Mouse (Mus musculus) CH12.LX (cell line): ENCODE results near the gene Nsmf. TPM values are rescaled to one million over a fixed set of nuclear protein-coding genes. Genes with fewer than 3 reads are reported as not detected.

ENCODE experiments used
- DNase-seq: peaks from one replicate; pipeline ENCODE4 v3.0.0-alpha.2; 2013; ENCODE audit errors: extremely low read depth
- H3K27ac ChIP-seq: 2 replicates; pipeline ENCODE4 v1.5.1; 2012; ENCODE audit warnings: low read depth, mild to moderate bottlenecking, control low read depth, moderate library complexity; ENCODE audit not compliant: insufficient read depth
- H3K27me3 ChIP-seq: replicated peaks from 2 replicates; pipeline ENCODE3; 2012; ENCODE audit warnings: inconsistent platforms
- H3K36me3 ChIP-seq, 2 experiments: replicated peaks in 1 of 2; 2 replicates each; pipeline versions ENCODE3 to v1.6.1; 2012; ENCODE audit warnings: inconsistent platforms in 1 of 2, low read length in 1 of 2, mild to moderate bottlenecking in 1 of 2, mixed read lengths in 1 of 2, moderate library complexity in 1 of 2; ENCODE audit not compliant: control insufficient read depth in 1 of 2, insufficient read depth in 1 of 2
- H3K4me1 ChIP-seq, 2 experiments: 2 replicates each; pipeline ENCODE4 v1.6.1; 2012; ENCODE audit warnings: inconsistent platforms in 1 of 2, moderate library complexity in 1 of 2; ENCODE audit not compliant: insufficient read depth in 2 of 2, control insufficient read depth in 1 of 2
- H3K4me2 ChIP-seq: 2 replicates; pipeline ENCODE4 v1.6.1; 2012; ENCODE audit warnings: low read depth, mild to moderate bottlenecking, control low read depth; ENCODE audit not compliant: poor library complexity, insufficient read depth, severe bottlenecking
- H3K4me3 ChIP-seq, 3 experiments: fragments of 150-350 bp in 1 of 3; sonication (generic) in 1 of 3; replicated peaks in 1 of 3; 2 replicates each; pipeline versions ENCODE3 to v1.5.1; 2011 to 2012; ENCODE audit warnings: low read depth in 2 of 3, low read length in 2 of 3, mild to moderate bottlenecking in 2 of 3, moderate library complexity in 2 of 3, control low read depth in 1 of 3, improper control_type of control experiment in 1 of 3, inconsistent platforms in 1 of 3, mixed read lengths in 1 of 3; ENCODE audit not compliant: poor library complexity in 1 of 3
- H3K79me2 ChIP-seq: replicated peaks from 2 replicates; pipeline ENCODE4 v1.6.1; 2012; ENCODE audit warnings: mild to moderate bottlenecking, moderate library complexity; ENCODE audit not compliant: control insufficient read depth, poor library complexity, insufficient read depth, severe bottlenecking; ENCODE audit errors: extremely low read depth
- H3K9ac ChIP-seq: 2 replicates; pipeline ENCODE4 v1.6.1; 2012; ENCODE audit warnings: low read depth, mild to moderate bottlenecking, control low read depth, moderate library complexity; ENCODE audit not compliant: insufficient read depth
- H3K9me3 ChIP-seq: replicated peaks from 2 replicates; pipeline ENCODE3; 2012; ENCODE audit warnings: low read length, inconsistent platforms, mixed read lengths
- BHLHE40 ChIP-seq: IDR thresholded peaks from 2 replicates; pipeline ENCODE4 v1.6.1; 2011; ENCODE audit warnings: mild to moderate bottlenecking, low read depth, low read length, improper control_type of control experiment
- CHD1 ChIP-seq: IDR thresholded peaks from 2 replicates; pipeline ENCODE4 v1.6.1; 2012; ENCODE audit warnings: low read depth, low read length, improper control_type of control experiment, inconsistent platforms
- CTCF ChIP-seq, 2 experiments: IDR thresholded peaks in 1 of 2; conservative IDR thresholded peaks in 1 of 2; 2 replicates each; pipeline ENCODE4 v1.5.1; 2011 to 2012; ENCODE audit warnings: low read depth in 2 of 2, low read length in 2 of 2, improper control_type of control experiment in 1 of 2, inconsistent platforms in 1 of 2, mild to moderate bottlenecking in 1 of 2, moderate library complexity in 1 of 2
- E2F4 ChIP-seq: IDR thresholded peaks from 2 replicates; pipeline ENCODE4 v1.6.1; 2011; ENCODE audit warnings: low read depth, low read length, improper control_type of control experiment; ENCODE audit not compliant: insufficient replicate concordance
- IRF4 ChIP-seq: IDR thresholded peaks from 2 replicates; pipeline ENCODE4 v1.6.1; 2014; ENCODE audit warnings: low read depth, mild to moderate bottlenecking, inconsistent platforms, low read length, improper control_type of control experiment
- MAX ChIP-seq: IDR thresholded peaks from 2 replicates; pipeline ENCODE4 v1.6.1; 2011; ENCODE audit warnings: low read length, improper control_type of control experiment
- MAZ ChIP-seq: IDR thresholded peaks from 2 replicates; pipeline ENCODE4 v1.6.1; 2012; ENCODE audit warnings: low read depth, mild to moderate bottlenecking, inconsistent platforms, low read length, improper control_type of control experiment, moderate library complexity
- MYC ChIP-seq: IDR thresholded peaks from 2 replicates; pipeline ENCODE4 v1.6.1; 2011; ENCODE audit warnings: low read depth, mild to moderate bottlenecking, improper control_type of control experiment, low read length
- NELFE ChIP-seq: IDR thresholded peaks from 2 replicates; pipeline ENCODE4 v1.6.1; 2011; ENCODE audit warnings: low read depth, low read length, improper control_type of control experiment
- NRF1 ChIP-seq: IDR thresholded peaks from 2 replicates; pipeline ENCODE4 v1.6.1; 2014; ENCODE audit warnings: low read depth, mild to moderate bottlenecking, inconsistent platforms, low read length, improper control_type of control experiment, moderate library complexity
- PAX5 ChIP-seq: IDR thresholded peaks from 2 replicates; pipeline ENCODE4 v1.6.1; 2012; ENCODE audit warnings: low read length, inconsistent platforms, mixed read lengths
- RAD21 ChIP-seq: IDR thresholded peaks from 2 replicates; pipeline ENCODE4 v1.6.1; 2011; ENCODE audit warnings: low read depth, mild to moderate bottlenecking, low read length, improper control_type of control experiment, moderate library complexity
- SMC3 ChIP-seq: IDR thresholded peaks from 2 replicates; pipeline ENCODE4 v1.6.1; 2011; ENCODE audit warnings: low read depth, low read length, improper control_type of control experiment
- TBP ChIP-seq: conservative IDR thresholded peaks from 2 replicates; pipeline ENCODE4 v1.6.1; 2011; ENCODE audit warnings: low read depth, low read length, improper control_type of control experiment
- TCF12 ChIP-seq: IDR thresholded peaks from 2 replicates; pipeline ENCODE4 v1.6.1; 2014; ENCODE audit warnings: low read depth, mild to moderate bottlenecking, inconsistent platforms, low read length, improper control_type of control experiment
- USF1 ChIP-seq: IDR thresholded peaks from 2 replicates; pipeline ENCODE4 v1.6.1; 2014; ENCODE audit warnings: low read depth, mild to moderate bottlenecking, inconsistent platforms, low read length, improper control_type of control experiment
- ZC3H11A ChIP-seq: IDR thresholded peaks from 2 replicates; pipeline ENCODE4 v1.6.1; 2012; ENCODE audit warnings: low read depth, mild to moderate bottlenecking, inconsistent platforms, low read length, improper control_type of control experiment
- dilution Hi-C: fragments of 300-500 bp; cut with MboI; formaldehyde crosslinking; loops from 2 replicates; pipeline ENCODE4 v1.14.3; 2020; ENCODE audit warnings: low sequenced_read_pairs; ENCODE audit not compliant: extremely low pct_unique_long_range_greater_than_20kb, extremely low pct_ligation_motif_present
- in situ Hi-C: fragments of 300-500 bp; cut with MboI; formaldehyde crosslinking; loops from 3 replicates; pipeline ENCODE4 v1.14.3; 2019; ENCODE audit warnings: low sequenced_read_pairs, low pct_ligation_motif_present, low pct_unique_long_range_greater_than_20kb, mixed read lengths
- polyA plus RNA-seq: library from polyadenylated mRNA; unstranded; fragments of >175 nt; gene quantifications from 2 replicates; pipeline ENCODE4 v1.2.1, GENCODE M21; 2012; ENCODE audit warnings: low read depth; ENCODE audit not compliant: insufficient read length
- total RNA-seq, 2 experiments: library from RNA; depleted of rRNA; stranded (reverse); fragments of 300-350 nt in 1 of 2; fragments of >200 nt in 1 of 2; gene quantifications; 2 replicates each; pipeline ENCODE4 v1.2.3; 2012 to 2014

Nsmf gene
- total and polyA plus RNA-seq, 3 experiments, result 11.6 to 12.0 (median 11.7) TPM

GRCm38 (mm10) chr2:25098956-25099355 lies 44.8 kb downstream of the Nsmf start:
- no peaks in the 10 kb centered on the region for H3K27me3 ChIP-seq
- H3K36me3 ChIP-seq, result peaks cover 0 to 6% of the 10 kb centered on the region in 2 experiments
- dilution Hi-C loops (no loop called here), in situ Hi-C loops (loop anchor here (5.0 kb wide), 1 partner anchor 63 kb away; no protein-coding TSS in a partner anchor)
- no peak overlapping the region for H3K9ac ChIP-seq
- peaks cover 9 to 36% of the 10 kb centered on the region in 2 experiments for H3K4me1 ChIP-seq
- H3K9me3 ChIP-seq, result no peaks in the 10 kb centered on the region
- no peak overlapping the region for H3K4me3 ChIP-seq
- no peaks in the 10 kb centered on the region for H3K79me2 ChIP-seq
- TF ChIP-seq SMC3 (peak; percentile 28; the same call in 1 of the 2 replicates), RAD21 (peak; percentile 44), MYC (no peak), MAZ (no peak), E2F4 (no peak), CTCF (conservative IDR thresholded peaks at IDR 0.05 in 1 of 2, IDR thresholded peaks at IDR 0.05 in 1 of 2; ENCODE audit: low read depth in 2 of 2, low read length in 2 of 2) (peak in 1 of 2 experiments; percentile 50; a peak in 2 of 4 replicates)
- DNase-seq, result no peak
- H3K27ac ChIP-seq, result no peak overlapping the region
- no peak overlapping the region for H3K4me2 ChIP-seq

DNA sequence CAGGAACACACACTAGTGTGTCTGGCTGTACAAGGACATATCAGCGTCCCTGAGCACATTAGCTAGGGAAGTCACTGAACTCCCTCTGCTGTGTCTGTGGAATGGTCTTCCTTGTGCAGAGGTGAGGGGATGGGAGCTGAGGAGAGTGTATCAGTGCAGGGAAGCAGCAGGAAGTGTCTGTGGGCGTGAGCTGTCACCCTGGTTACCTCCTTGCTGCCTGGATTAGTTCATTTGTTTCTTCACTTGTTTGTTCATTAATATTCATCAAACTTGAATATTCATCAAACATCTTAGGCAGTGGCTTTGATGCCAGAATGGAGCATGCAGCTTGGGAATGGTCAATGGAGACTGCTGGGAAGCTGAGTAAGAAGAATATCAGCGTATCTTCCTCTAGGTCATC lies 45.5 kb downstream of the Nsmf start:
- no peak overlapping the region for H3K4me2 ChIP-seq
- in situ Hi-C loops, result loop anchor here (5.0 kb wide), 1 partner anchor 63 kb away; no protein-coding TSS in a partner anchor
- peaks cover 6 to 28% of the 10 kb centered on the region in 2 experiments for H3K4me1 ChIP-seq
- no peaks in the 10 kb centered on the region for H3K27me3 ChIP-seq
- no peak for DNase-seq
- H3K36me3 ChIP-seq, result peaks cover 0 to 6% of the 10 kb centered on the region in 2 experiments
- H3K9me3 ChIP-seq, result no peaks in the 10 kb centered on the region
- TF ChIP-seq TBP, result no peak
- TF ChIP-seq MAX, result no peak
- TF ChIP-seq SMC3, result no peak
- no peak for TF ChIP-seq PAX5
- no peak for TF ChIP-seq NRF1
- no peak for TF ChIP-seq CHD1
- no peak for TF ChIP-seq ZC3H11A
- no peak for TF ChIP-seq NELFE
- no peak for TF ChIP-seq IRF4
- TF ChIP-seq TCF12, result no peak
- no peak for TF ChIP-seq CTCF (conservative IDR thresholded peaks at IDR 0.05 in 1 of 2, IDR thresholded peaks at IDR 0.05 in 1 of 2; ENCODE audit: low read depth in 2 of 2, low read length in 2 of 2)
- TF ChIP-seq USF1, result no peak
- TF ChIP-seq BHLHE40, result no peak
- TF ChIP-seq RAD21, result no peak
- TF ChIP-seq, all 38 proteins: peak for 0
- Histone ChIP-seq H3K27ac (no peak overlapping the region), H3K4me3 (no peak overlapping the region), H3K9ac (no peak overlapping the region), H3K79me2 (no peaks in the 10 kb centered on the region)
- dilution Hi-C loops, result no loop called here
